Mouse (Mus musculus): ENCODE results near the gene Pecam1. TPM values are rescaled to one million over a fixed set of nuclear protein-coding genes. Genes with fewer than 3 reads are reported as not detected.
A peak's percentile ranks its signal among the peaks of the same experiment; 100 is the strongest.
"Not testable (repeated sequence)": the region's sequence is repeated elsewhere in the genome, so short reads cannot be mapped to it uniquely, and the experiment has no call there.

Pecam1 gene
- polyA plus RNA-seq, 1 experiment from 2014 or later = 61.4 TPM

GRCm38 (mm10) chr11:106782841-106783764 is 32.7 kb upstream of the Pecam1 start:
- Histone ChIP-seq H3K36me3 (peaks cover 76% of the 10 kb centered on the region), H3K4me2 (peak overlapping the region; percentile 11; the same call in 1 of the 2 replicates), H3K9me3 (no peaks in the 10 kb centered on the region), H3K27ac (replicated peaks) (no peak overlapping the region), H3K9ac (no peak overlapping the region), H3K4me1 (peaks cover 49% of the 10 kb centered on the region), H3K4me3 (peak overlapping the region; percentile 8; the same call in 1 of the 2 replicates), H3K27me3 (replicated peaks) (no peaks in the 10 kb centered on the region)
- 76% methylated on average over 9 of the region's 9 CpGs for WGBS
- no peak for ATAC-seq (ENCODE audit: extremely low read depth, insufficient number of reproducible peaks, low FRiP score, low TSS enrichment)

- H3K4me1 ChIP-seq = peaks cover 57% of the 10 kb centered on the region
- H3K4me3 ChIP-seq = peak overlapping the region; percentile 2; the same call in 1 of the 2 replicates
- not testable (repeated sequence) for H3K27me3 ChIP-seq (replicated peaks); H3K9ac ChIP-seq; H3K9me3 ChIP-seq; ATAC-seq (ENCODE audit: extremely low read depth, insufficient number of reproducible peaks, low FRiP score, low TSS enrichment); H3K27ac ChIP-seq (replicated peaks)
- peaks cover 74% of the 10 kb centered on the region for H3K36me3 ChIP-seq
- H3K4me2 ChIP-seq = peak overlapping the region; percentile 18; the same call in 1 of the 2 replicates
- WGBS = 78% methylated on average over 7 of the region's 7 CpGs
Measured at GRCm38 (mm10) chr11:106782271-106782670, 31.8 kb upstream of the Pecam1 start.

GRCm38 (mm10) chr11:106780590-106781220 is 30.3 kb upstream of the Pecam1 start:
- Histone ChIP-seq H3K36me3 (peaks cover 71% of the 10 kb centered on the region), H3K4me1 (peaks cover 48% of the 10 kb centered on the region), H3K4me3 (peak overlapping the region; percentile 90), H3K9me3 (no peaks in the 10 kb centered on the region), H3K4me2 (peak overlapping the region; percentile 89), H3K27me3 (replicated peaks) (no peaks in the 10 kb centered on the region), H3K9ac (no peak overlapping the region; the same call in 1 of the 2 replicates), H3K27ac (replicated peaks) (peak overlapping the region; percentile 98)
- no peak for ATAC-seq (ENCODE audit: extremely low read depth, insufficient number of reproducible peaks, low FRiP score, low TSS enrichment)
- WGBS = 74% methylated on average over 6 of the region's 6 CpGs

GRCm38 (mm10) chr11:106780089-106780425 is 29.6 kb upstream of the Pecam1 start:
- Histone ChIP-seq H3K4me2 (peak overlapping the region; percentile 89), H3K27me3 (replicated peaks) (no peaks in the 10 kb centered on the region), H3K27ac (replicated peaks) (peak overlapping the region; percentile 98), H3K36me3 (peaks cover 71% of the 10 kb centered on the region), H3K9ac (peak overlapping the region; percentile 94), H3K9me3 (no peaks in the 10 kb centered on the region), H3K4me3 (peak overlapping the region; percentile 90), H3K4me1 (peaks cover 41% of the 10 kb centered on the region)
- ATAC-seq (ENCODE audit: extremely low read depth, insufficient number of reproducible peaks, low FRiP score, low TSS enrichment) = no peak
- 69% methylated on average over 4 of the region's 4 CpGs for WGBS

GRCm38 (mm10) chr11:106779388-106780088 is 29.1 kb upstream of the Pecam1 start, which contains the start of gene Polg2:
Gene Polg2 (minus strand): TSS chr11:106779537.
- ATAC-seq (ENCODE audit: extremely low read depth, insufficient number of reproducible peaks, low FRiP score, low TSS enrichment) = peak; percentile 99
- no peaks in the 10 kb centered on the region for H3K27me3 ChIP-seq (replicated peaks)
- H3K4me1 ChIP-seq = peaks cover 36% of the 10 kb centered on the region
- no peaks in the 10 kb centered on the region for H3K9me3 ChIP-seq
- H3K9ac ChIP-seq = peak within 1 kb of the TSS; percentile 94
- H3K36me3 ChIP-seq = peaks cover 71% of the 10 kb centered on the region
- H3K27ac ChIP-seq (replicated peaks) = peak within 1 kb of the TSS; percentile 98
- 1% methylated on average over 30 of the region's 30 CpGs for WGBS
- H3K4me3 ChIP-seq = peak within 1 kb of the TSS; percentile 90
- H3K4me2 ChIP-seq = peak within 1 kb of the TSS; percentile 89

- peaks cover 71% of the 10 kb centered on the region for H3K36me3 ChIP-seq
- 2% methylated on average over 39 of the region's 39 CpGs for WGBS
- H3K4me1 ChIP-seq = peaks cover 31% of the 10 kb centered on the region
Measured at GRCm38 (mm10) chr11:106778589-106779387, 28.4 kb upstream of the Pecam1 start.

GRCm38 (mm10) chr11:106778132-106778531 is 27.7 kb upstream of the Pecam1 start:
- WGBS = 85% methylated on average over 7 of the region's 7 CpGs
- peaks cover 71% of the 10 kb centered on the region for H3K36me3 ChIP-seq

More at GRCm38 (mm10) chr11:106778589-106779387, 28.4 kb upstream of the Pecam1 start:
- peak overlapping the region; percentile 89 for H3K4me2 ChIP-seq
- no peaks in the 10 kb centered on the region for H3K27me3 ChIP-seq (replicated peaks)
- ATAC-seq (ENCODE audit: extremely low read depth, insufficient number of reproducible peaks, low FRiP score, low TSS enrichment) = no peak
- peak overlapping the region; percentile 98 for H3K27ac ChIP-seq (replicated peaks)
- H3K4me3 ChIP-seq = peak overlapping the region; percentile 90
- peak overlapping the region; percentile 94 for H3K9ac ChIP-seq
- H3K9me3 ChIP-seq = no peaks in the 10 kb centered on the region

GRCm38 (mm10) chr11:106777395-106777794 is 27.0 kb upstream of the Pecam1 start:
- H3K9ac ChIP-seq = peak overlapping the region; percentile 5; the same call in 1 of the 2 replicates
- peak overlapping the region; percentile 89 for H3K4me2 ChIP-seq
- no peak for ATAC-seq (ENCODE audit: extremely low read depth, insufficient number of reproducible peaks, low FRiP score, low TSS enrichment)
- peaks cover 21% of the 10 kb centered on the region for H3K4me1 ChIP-seq
- H3K36me3 ChIP-seq = peaks cover 71% of the 10 kb centered on the region
- peak overlapping the region; percentile 90; the same call in 1 of the 2 replicates for H3K4me3 ChIP-seq
- 92% methylated on average over 3 of the region's 3 CpGs for WGBS
- no peaks in the 10 kb centered on the region for H3K27me3 ChIP-seq (replicated peaks)
- H3K27ac ChIP-seq (replicated peaks) = no peak overlapping the region
- H3K9me3 ChIP-seq = no peaks in the 10 kb centered on the region

More at GRCm38 (mm10) chr11:106778132-106778531, 27.7 kb upstream of the Pecam1 start:
- H3K4me2 ChIP-seq = peak overlapping the region; percentile 89
- H3K9ac ChIP-seq = 0 out of 2 replicates have a peak overlapping the region, but pooled peaks have one; percentile 94
- ATAC-seq (ENCODE audit: extremely low read depth, insufficient number of reproducible peaks, low FRiP score, low TSS enrichment) = no peak
- peaks cover 25% of the 10 kb centered on the region for H3K4me1 ChIP-seq
- H3K9me3 ChIP-seq = no peaks in the 10 kb centered on the region
- peak overlapping the region; percentile 90 for H3K4me3 ChIP-seq
- H3K27ac ChIP-seq (replicated peaks) = no peak overlapping the region
- H3K27me3 ChIP-seq (replicated peaks) = no peaks in the 10 kb centered on the region

- Histone ChIP-seq H3K4me1 (peaks cover 21% of the 10 kb centered on the region), H3K4me2 (no peak overlapping the region), H3K9ac (no peak overlapping the region), H3K36me3 (peaks cover 71% of the 10 kb centered on the region), H3K9me3 (no peaks in the 10 kb centered on the region), H3K27ac (replicated peaks) (no peak overlapping the region), H3K4me3 (no peak overlapping the region), H3K27me3 (replicated peaks) (no peaks in the 10 kb centered on the region)
- 91% methylated on average over 4 of the region's 4 CpGs for WGBS
- ATAC-seq (ENCODE audit: extremely low read depth, insufficient number of reproducible peaks, low FRiP score, low TSS enrichment) = no peak
Measured at GRCm38 (mm10) chr11:106776960-106777359, 26.5 kb upstream of the Pecam1 start.

GRCm38 (mm10) chr11:106773061-106773460 is 22.6 kb upstream of the Pecam1 start:
- no peaks in the 10 kb centered on the region for H3K27me3 ChIP-seq (replicated peaks)
- H3K27ac ChIP-seq (replicated peaks) = no peak overlapping the region
- no peak overlapping the region for H3K9ac ChIP-seq
- no peak overlapping the region for H3K4me3 ChIP-seq
- H3K4me2 ChIP-seq = no peak overlapping the region
- ATAC-seq (ENCODE audit: extremely low read depth, insufficient number of reproducible peaks, low FRiP score, low TSS enrichment) = no peak
- H3K9me3 ChIP-seq = peaks cover 4% of the 10 kb centered on the region; the same call in 1 of the 2 replicates
- H3K4me1 ChIP-seq = peaks cover 8% of the 10 kb centered on the region
- WGBS = 91% methylated on average over 9 of the region's 9 CpGs
- H3K36me3 ChIP-seq = peaks cover 87% of the 10 kb centered on the region
